Mouse (Mus musculus) ES-Bruce4 (cell line): ENCODE results near the gene Tmem273. TPM values are rescaled to one million over a fixed set of nuclear protein-coding genes. Genes with fewer than 3 reads are reported as not detected.

ENCODE experiments used
- H3K27ac ChIP-seq: 2 replicates; pipeline ENCODE4 v1.5.1; 2012; ENCODE audit warnings: low read length, inconsistent platforms; ENCODE audit not compliant: insufficient read depth
- H3K27me3 ChIP-seq: 2 replicates; pipeline ENCODE4 v1.6.1; 2012; ENCODE audit warnings: mild to moderate bottlenecking, low read length, inconsistent platforms; ENCODE audit not compliant: control insufficient read depth, poor library complexity, insufficient read depth, severe bottlenecking
- H3K36me3 ChIP-seq: 2 replicates; pipeline ENCODE4 v1.6.1; 2012; ENCODE audit warnings: inconsistent platforms, mild to moderate bottlenecking, low read length, moderate library complexity; ENCODE audit not compliant: control insufficient read depth, poor library complexity, insufficient read depth, severe bottlenecking
- H3K4me1 ChIP-seq: one replicate; pipeline ENCODE4 v1.8.1; 2011; ENCODE audit warnings: low read length; ENCODE audit not compliant: control insufficient read depth, insufficient read depth
- H3K4me3 ChIP-seq: 2 replicates; pipeline ENCODE4 v1.5.1; 2011; ENCODE audit warnings: low read depth, mild to moderate bottlenecking, low read length
- H3K9ac ChIP-seq: 2 replicates; pipeline ENCODE4 v1.6.1; 2012; ENCODE audit warnings: low read depth, mild to moderate bottlenecking, inconsistent platforms; ENCODE audit not compliant: poor library complexity, severe bottlenecking
- H3K9me3 ChIP-seq: replicated peaks from 2 replicates; pipeline ENCODE4 v1.6.1; 2012; ENCODE audit warnings: mild to moderate bottlenecking, low read length, inconsistent platforms; ENCODE audit not compliant: control insufficient read depth, poor library complexity, insufficient read depth, severe bottlenecking
- CTCF ChIP-seq: IDR thresholded peaks from one replicate; pipeline ENCODE4 v1.8.1; 2011; ENCODE audit warnings: low read depth, low read length
- EP300 ChIP-seq: IDR thresholded peaks from 2 replicates; pipeline ENCODE4 v1.6.1; 2011; ENCODE audit warnings: low read depth, low read length; ENCODE audit not compliant: insufficient read depth
- POLR2A ChIP-seq: IDR thresholded peaks from one replicate; pipeline ENCODE4 v1.8.1; 2011; ENCODE audit warnings: low read length; ENCODE audit not compliant: insufficient read depth
- polyA plus RNA-seq: library from polyadenylated mRNA; stranded (reverse); fragments of >200 nt; gene quantifications from 2 replicates; pipeline ENCODE4 v1.2.4, GENCODE M21; 2011; ENCODE audit warnings: low read depth; ENCODE audit not compliant: missing spikeins, insufficient read depth, insufficient read length

Gene Tmem273
- polyA plus RNA-seq, 1 experiment, result not detected

DNA sequence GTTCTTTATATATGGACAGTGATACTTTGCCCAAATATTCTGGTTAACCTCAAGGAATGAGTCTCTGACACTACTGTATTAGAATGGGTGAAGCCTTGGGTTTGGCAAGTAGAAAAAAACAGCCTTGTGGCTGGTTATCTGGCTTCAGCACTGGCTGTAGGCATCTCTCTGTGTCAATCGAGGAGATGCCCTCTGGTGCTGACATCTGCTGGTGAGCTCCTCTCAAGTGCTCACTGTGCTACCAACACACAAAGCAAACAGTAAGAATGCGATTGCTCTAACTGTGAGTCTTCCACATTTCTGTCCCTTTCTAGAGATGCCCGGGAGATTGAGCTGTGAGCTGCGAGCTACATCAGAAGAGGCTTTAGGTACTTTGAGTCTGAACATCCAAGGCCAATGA is 30.8 kb downstream of the Tmem273 start:
- TF ChIP-seq CTCF, result no peak
- no peak for TF ChIP-seq POLR2A
- TF ChIP-seq EP300, result no peak
- Histone ChIP-seq H3K4me1 (no peaks in the 10 kb centered on the region), H3K9me3 (no peaks in the 10 kb centered on the region), H3K27me3 (no peaks in the 10 kb centered on the region; the same call in 1 of the 2 replicates), H3K9ac (no peak overlapping the region), H3K27ac (no peak overlapping the region), H3K36me3 (no peaks in the 10 kb centered on the region), H3K4me3 (no peak overlapping the region)

DNA sequence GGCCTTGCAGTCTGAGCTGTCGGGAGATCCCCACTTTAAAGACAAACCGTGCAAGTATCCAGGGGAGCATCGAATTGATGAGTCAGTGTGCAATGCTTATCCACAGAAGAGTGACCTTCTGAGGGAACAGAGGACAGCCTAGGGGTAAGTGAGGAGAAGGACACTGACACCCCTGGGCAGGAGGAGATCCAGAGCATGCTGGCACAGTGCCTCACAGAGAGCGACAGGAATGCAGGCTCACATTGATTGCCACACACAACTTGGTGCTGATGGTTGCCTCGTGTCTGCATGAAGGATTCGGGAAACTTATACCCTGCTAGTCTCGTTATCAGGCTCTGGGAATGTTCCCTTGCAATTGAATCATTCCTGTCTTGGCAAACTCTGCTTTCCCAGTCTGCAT is 31.5 kb downstream of the Tmem273 start:
- H3K4me1 ChIP-seq, result no peaks in the 10 kb centered on the region

DNA sequence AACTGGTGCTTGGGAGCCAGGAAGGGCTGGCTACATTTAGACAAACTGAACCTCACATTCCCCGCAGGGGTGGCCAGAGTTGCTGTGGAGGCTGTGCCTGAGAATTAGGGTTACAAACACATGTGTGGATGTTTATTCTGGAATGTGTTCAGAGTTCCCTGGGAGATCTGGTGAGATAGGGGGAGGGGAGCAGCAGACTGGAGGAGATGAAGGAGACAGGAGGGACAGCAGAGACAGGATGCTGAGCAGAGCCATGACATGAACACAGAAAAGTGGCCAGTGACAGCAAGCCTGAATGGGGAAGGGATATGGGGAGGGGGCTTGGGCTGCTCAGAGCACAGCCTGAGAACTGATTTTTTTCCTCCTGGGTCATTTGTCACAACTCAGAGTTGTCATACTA is 33.5 kb downstream of the Tmem273 start:
- Histone ChIP-seq H3K9ac (no peak overlapping the region), H3K27me3 (no peaks in the 10 kb centered on the region), H3K4me3 (no peak overlapping the region), H3K27ac (no peak overlapping the region), H3K36me3 (no peaks in the 10 kb centered on the region), H3K4me1 (no peaks in the 10 kb centered on the region), H3K9me3 (no peaks in the 10 kb centered on the region)
- no peak for TF ChIP-seq CTCF
- TF ChIP-seq EP300, result no peak
- no peak for TF ChIP-seq POLR2A

More for the DNA sequence above, 31.5 kb downstream of the Tmem273 start:
- H3K9me3 ChIP-seq, result no peaks in the 10 kb centered on the region
- no peak overlapping the region for H3K27ac ChIP-seq
- no peaks in the 10 kb centered on the region for H3K36me3 ChIP-seq
- H3K4me3 ChIP-seq, result no peak overlapping the region
- no peak for TF ChIP-seq POLR2A
- TF ChIP-seq CTCF, result no peak
- TF ChIP-seq EP300, result no peak
- H3K27me3 ChIP-seq, result no peaks in the 10 kb centered on the region; the same call in 1 of the 2 replicates
- no peak overlapping the region for H3K9ac ChIP-seq

DNA sequence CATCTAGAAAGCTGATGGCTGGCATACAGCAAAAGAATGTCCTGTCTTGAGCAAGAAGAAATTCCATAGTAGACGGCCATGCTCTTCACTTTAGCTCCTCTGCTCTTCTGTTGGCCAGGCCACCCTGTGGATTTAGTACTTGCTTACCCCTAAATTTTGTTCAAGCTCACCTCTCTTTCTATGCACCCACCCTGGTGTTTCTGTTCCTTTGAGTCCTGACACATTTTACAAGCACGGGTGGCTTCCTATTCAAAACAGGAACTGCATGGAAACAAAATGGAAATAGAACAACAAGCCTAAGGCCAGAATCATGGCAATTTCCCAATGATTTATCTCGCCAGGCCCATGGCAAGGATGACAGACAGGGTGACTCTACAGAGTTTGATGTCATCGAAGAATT is 37.0 kb downstream of the Tmem273 start:
- Histone ChIP-seq H3K9ac (no peak overlapping the region), H3K4me1 (peaks cover 6% of the 10 kb centered on the region), H3K9me3 (no peaks in the 10 kb centered on the region), H3K36me3 (no peaks in the 10 kb centered on the region), H3K4me3 (no peak overlapping the region), H3K27me3 (no peaks in the 10 kb centered on the region), H3K27ac (no peak overlapping the region)
- no peak for TF ChIP-seq CTCF

DNA sequence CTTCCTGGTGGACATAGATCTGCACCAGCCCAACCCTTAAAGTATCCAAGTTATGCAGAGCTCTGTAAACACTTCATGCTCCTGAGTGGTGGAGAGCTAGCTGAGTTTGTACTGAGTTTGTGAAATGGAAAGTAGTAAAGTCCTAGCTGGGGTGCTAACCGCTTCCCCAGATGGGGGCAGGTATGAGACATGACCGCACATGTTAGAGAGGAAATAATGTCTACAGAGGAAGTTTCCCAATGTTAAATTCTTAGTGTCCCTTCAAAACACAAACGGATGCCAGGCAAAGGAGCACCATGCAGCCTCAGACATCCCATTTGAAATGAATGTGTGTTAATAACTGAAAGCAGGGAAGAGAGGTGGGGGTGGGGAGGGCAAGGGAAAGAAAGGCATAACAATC is 38.1 kb downstream of the Tmem273 start:
- H3K4me1 ChIP-seq, result peaks cover 11% of the 10 kb centered on the region
- no peak overlapping the region for H3K4me3 ChIP-seq
- H3K27me3 ChIP-seq, result no peaks in the 10 kb centered on the region
- no peak overlapping the region for H3K9ac ChIP-seq
- no peaks in the 10 kb centered on the region for H3K9me3 ChIP-seq
- H3K27ac ChIP-seq, result no peak overlapping the region
- no peaks in the 10 kb centered on the region for H3K36me3 ChIP-seq
- TF ChIP-seq EP300 (no peak), POLR2A (no peak), CTCF (no peak)

DNA sequence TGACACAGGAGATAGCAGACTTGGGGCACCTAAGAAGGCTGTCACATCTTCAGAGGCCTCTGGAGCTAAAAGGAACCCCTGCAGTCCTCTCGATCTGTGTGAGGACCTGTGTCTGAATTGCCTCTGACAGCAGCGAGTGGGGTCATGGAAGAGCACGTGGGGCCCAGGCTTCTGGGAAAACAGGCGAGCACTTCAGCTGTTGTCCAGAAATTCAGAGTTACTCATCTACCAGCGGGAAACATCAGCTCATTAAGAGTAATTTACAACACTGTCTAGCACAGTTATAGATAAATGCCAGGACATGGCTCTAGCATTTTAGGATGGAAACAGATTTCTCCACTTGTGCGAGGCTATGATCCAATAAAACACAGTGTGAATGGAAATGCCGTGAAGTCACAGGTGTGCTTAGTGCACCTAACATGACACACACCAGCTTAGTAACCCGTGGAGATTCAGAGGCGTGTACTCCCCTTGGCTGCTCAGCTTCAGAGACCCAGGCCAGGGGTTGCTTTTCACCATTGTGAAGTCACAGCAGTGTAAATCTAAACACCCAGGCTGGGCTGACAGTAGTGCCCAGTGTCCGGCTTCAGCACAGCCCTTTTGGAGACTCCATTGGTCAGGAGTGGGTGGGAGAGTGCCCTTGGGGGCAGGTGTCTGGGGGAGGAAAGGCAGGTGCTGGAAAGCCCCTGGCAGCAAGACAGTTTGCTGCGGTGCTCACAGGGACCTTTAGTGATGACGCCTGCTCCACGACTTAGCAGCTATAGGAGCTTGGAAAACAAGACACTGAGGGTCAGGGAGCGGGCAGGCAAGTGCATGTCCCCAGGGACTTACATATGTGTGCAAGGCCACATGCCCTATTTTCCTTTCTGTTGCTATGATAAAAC is 38.7 kb downstream of the Tmem273 start:
- Histone ChIP-seq H3K9me3 (no peaks in the 10 kb centered on the region), H3K4me3 (no peak overlapping the region), H3K27ac (no peak overlapping the region), H3K36me3 (no peaks in the 10 kb centered on the region), H3K4me1 (peaks cover 11% of the 10 kb centered on the region), H3K27me3 (no peaks in the 10 kb centered on the region), H3K9ac (no peak overlapping the region)
- TF ChIP-seq CTCF (no peak), EP300 (no peak), POLR2A (no peak)
